Mouse (Mus musculus) embryonic fibroblast, embryonic 13.5 days (primary cell): Measurements from ENCODE around the gene Naga. TPM values are rescaled to one million over a fixed set of nuclear protein-coding genes. Genes with fewer than 3 reads are reported as not detected.

Experiments
- H3K27ac ChIP-seq: 2 replicates; pipeline ENCODE4 v1.5.1; 2012; ENCODE audit warnings: low read length, control low read depth, inconsistent platforms; ENCODE audit not compliant: insufficient read depth
- H3K4me1 ChIP-seq: 2 replicates; pipeline ENCODE4 v1.6.1; 2011; ENCODE audit warnings: low read length; ENCODE audit not compliant: control insufficient read depth, insufficient read depth
- H3K4me3 ChIP-seq: 2 replicates; pipeline ENCODE4 v1.5.1; 2011; ENCODE audit warnings: mild to moderate bottlenecking, control low read depth, low read length; ENCODE audit not compliant: insufficient read depth
- CTCF ChIP-seq: IDR thresholded peaks from 2 replicates; pipeline ENCODE4 v1.5.1; 2011; ENCODE audit warnings: mild to moderate bottlenecking, control low read depth, low read length, moderate library complexity, borderline replicate concordance; ENCODE audit not compliant: insufficient read depth
- POLR2A ChIP-seq: IDR thresholded peaks from 2 replicates; pipeline ENCODE4 v1.6.1; 2011; ENCODE audit warnings: low read depth, mild to moderate bottlenecking, control low read depth, low read length, moderate library complexity
- polyA plus RNA-seq: library from polyadenylated mRNA; stranded (reverse); fragments of >200 nt; gene quantifications from 2 replicates; pipeline ENCODE4 v1.2.4, GENCODE M21; 2011; ENCODE audit warnings: low read depth; ENCODE audit not compliant: missing spikeins, insufficient read length

Naga gene
- polyA plus RNA-seq, 1 experiment = 42.8 TPM

GRCm38 (mm10) chr15:82298764-82299561 lies 39.8 kb downstream of the Naga start, which contains the start of gene Wbp2nl:
Gene Wbp2nl, plus strand, starts transcription at chr15:82298954.
- TF ChIP-seq CTCF = no peak
- TF ChIP-seq POLR2A = no peak
- Histone ChIP-seq H3K27ac (no peak within 1 kb of the TSS), H3K4me1 (no peaks in the 10 kb centered on the region), H3K4me3 (no peak within 1 kb of the TSS)

GRCm38 (mm10) chr15:82294059-82294458 lies 44.7 kb downstream of the Naga start:
- Histone ChIP-seq H3K4me3 (no peak overlapping the region), H3K27ac (no peak overlapping the region), H3K4me1 (no peaks in the 10 kb centered on the region)
- TF ChIP-seq POLR2A (no peak), CTCF (no peak)

GRCm38 (mm10) chr15:82293271-82293711 lies 45.4 kb downstream of the Naga start:
- H3K27ac ChIP-seq = no peak overlapping the region

GRCm38 (mm10) chr15:82292851-82293250 lies 45.9 kb downstream of the Naga start:
- no peak overlapping the region for H3K27ac ChIP-seq
- TF ChIP-seq POLR2A = no peak
- TF ChIP-seq CTCF = no peak
- no peak overlapping the region for H3K4me3 ChIP-seq
- H3K4me1 ChIP-seq = no peaks in the 10 kb centered on the region

More at GRCm38 (mm10) chr15:82293271-82293711, 45.4 kb downstream of the Naga start:
- TF ChIP-seq POLR2A = no peak
- TF ChIP-seq CTCF = no peak
- H3K4me1 ChIP-seq = no peaks in the 10 kb centered on the region
- no peak overlapping the region for H3K4me3 ChIP-seq

- Histone ChIP-seq H3K4me3 (no peak overlapping the region), H3K27ac (no peak overlapping the region), H3K4me1 (no peaks in the 10 kb centered on the region)
- TF ChIP-seq POLR2A (no peak), CTCF (no peak)
These were observed 48.5 kb downstream of the Naga start for GRCm38 (mm10) chr15:82290252-82290651.

- TF ChIP-seq CTCF = no peak
- TF ChIP-seq POLR2A = no peak
- Histone ChIP-seq H3K27ac (no peak overlapping the region), H3K4me1 (no peaks in the 10 kb centered on the region), H3K4me3 (no peak overlapping the region)
These were observed 52.6 kb downstream of the Naga start for GRCm38 (mm10) chr15:82286157-82286556.

GRCm38 (mm10) chr15:82280638-82281037 lies 58.1 kb downstream of the Naga start:
- no peak overlapping the region for H3K4me3 ChIP-seq
- H3K27ac ChIP-seq = no peak overlapping the region
- H3K4me1 ChIP-seq = no peaks in the 10 kb centered on the region
- TF ChIP-seq POLR2A (no peak), CTCF (no peak)

Other genes starting within 250 kb of the Naga start
- gene Ccdc134, start 211.0 kb downstream of the Naga start, polyA plus RNA-seq = 15.0 and 18.6 TPM in 2 replicates
- 86.4 and 87.3 TPM in 2 replicates for gene Srebf2, start 191.7 kb downstream of the Naga start, polyA plus RNA-seq
- gene Shisa8, start 126.1 kb downstream of the Naga start, polyA plus RNA-seq = not detected in 2 replicates
- not detected in 2 replicates for gene Tnfrsf13c, start 114.6 kb downstream of the Naga start, polyA plus RNA-seq
- 13.1 and 16.1 TPM in 2 replicates for gene Cenpm, start 94.2 kb downstream of the Naga start, polyA plus RNA-seq
- not detected in 2 replicates for gene 1500009C09Rik, start 86.5 kb downstream of the Naga start, polyA plus RNA-seq
- 1.6 and 2.8 TPM in 2 replicates for gene Sept3, start 64.0 kb downstream of the Naga start, polyA plus RNA-seq
- not detected in 2 replicates for gene Wbp2nl, start 40.0 kb downstream of the Naga start, polyA plus RNA-seq
- 3.1 and 8.1 TPM in 2 replicates for gene Pheta2, start within 50 bp of the Naga start, polyA plus RNA-seq
- 99.2 and 103 TPM in 2 replicates for gene Smdt1, start within 50 bp of the Naga start, polyA plus RNA-seq
- gene Ndufa6, start 15.4 kb upstream of the Naga start, polyA plus RNA-seq = 154 and 171 TPM in 2 replicates
- 4.4 and 4.9 TPM in 2 replicates for gene Cyp2d22, start 41.3 kb upstream of the Naga start, polyA plus RNA-seq
- not detected in 2 replicates for gene Cyp2d11, start 55.1 kb upstream of the Naga start, polyA plus RNA-seq
- not detected in 2 replicates for gene Cyp2d10, start 68.3 kb upstream of the Naga start, polyA plus RNA-seq
- gene Cyp2d9, start 94.5 kb upstream of the Naga start, polyA plus RNA-seq = not detected in 2 replicates
- gene Cyp2d12, start 216.1 kb upstream of the Naga start, polyA plus RNA-seq = not detected in 2 replicates